ENCODE assay signal across 10 mouse cellular contexts in the genomic region with DNA sequence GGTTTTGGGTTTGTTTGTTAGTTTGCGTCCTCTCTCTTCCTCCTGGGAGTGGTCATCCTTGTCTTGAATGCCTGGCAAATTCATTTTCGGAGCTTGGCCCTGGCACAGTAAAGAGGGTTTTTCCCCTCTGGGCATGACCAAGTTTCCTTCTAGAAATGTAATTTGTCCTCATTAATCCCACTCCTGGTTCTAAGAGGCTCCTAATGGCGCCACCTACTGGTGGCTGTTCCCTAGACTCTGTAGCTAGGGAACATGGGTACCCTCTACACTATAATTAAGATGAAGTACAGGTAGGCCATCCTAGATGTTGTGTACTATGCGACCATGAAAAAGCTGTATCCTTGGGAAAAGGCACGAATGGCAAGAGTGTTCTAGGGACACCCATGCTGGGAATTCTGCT. TPM values are rescaled to one million over a fixed set of nuclear protein-coding genes. Genes with fewer than 3 reads are reported as not detected.
A peak's percentile ranks its signal among the peaks of the same experiment; 100 is the strongest.
DNase-seq lines count a peak whose midpoint lies in the region; ATAC-seq lines count a peak whose summit lies in the region.
"Had no signal": no experiment of that assay in that cellular context is flagged by ENCODE, and none has a peak within 500 bp of the region (broad histone marks: within the 10 kb centered on the region; RNA-seq: fewer than 3 reads in every experiment).

No protein-coding gene starts in this region.

- DNase-seq in embryonic facial prominence, embryonic 11.5 days (ENCODE audit: low spot score): peak; percentile 67
- DNase-seq in embryonic facial prominence, embryonic 10.5 days (ENCODE audit: low spot score): no peak
- peak; percentile 58 for DNase-seq in limb, embryonic 11.5 days (ENCODE audit: low spot score)
- DNase-seq in limb, embryonic 10.5 days (ENCODE audit: low spot score): no peak
- peak; percentile 62 for DNase-seq in adrenal gland, adult 2 months
- peak; percentile 69 for DNase-seq in embryo, embryonic 11 days
- peak; percentile 79 for DNase-seq in midbrain, embryonic 14.5 days
- no peak for DNase-seq in urinary bladder, postnatal 10 days (ENCODE audit: low spot score)

- H3K4me3 ChIP-seq in embryonic facial prominence, embryonic 11.5 days (ENCODE audit: low read depth, low read length): no peak overlapping the region
- H3K4me3 ChIP-seq in embryonic facial prominence, embryonic 10.5 days: no peak overlapping the region
- H3K4me3 ChIP-seq in limb, embryonic 11.5 days (ENCODE audit: low read depth, low read length): no peak overlapping the region
- no peak overlapping the region for H3K4me3 ChIP-seq in limb, embryonic 10.5 days
- H3K4me3 ChIP-seq in midbrain, embryonic 14.5 days (replicated peaks; ENCODE audit: low read depth, low read length): no peak overlapping the region
- H3K4me3 ChIP-seq: erythroblast, embryonic 14.5 days; limb, embryonic 13.5 days had no signal

- no peak for ATAC-seq in embryonic facial prominence, embryonic 11.5 days (replicated peaks; ENCODE audit: insufficient number of reproducible peaks, low FRiP score, low TSS enrichment, low read depth)
- ATAC-seq in limb, embryonic 11.5 days (ENCODE audit: insufficient number of reproducible peaks, low FRiP score, low TSS enrichment, low read depth): no peak
- no peak for ATAC-seq in midbrain, embryonic 14.5 days (ENCODE audit: low FRiP score, low TSS enrichment)

- H3K36me3 ChIP-seq in embryonic facial prominence, embryonic 11.5 days (replicated peaks; ENCODE audit: control insufficient read depth, insufficient read depth, low read depth, low read length): no peaks in the 10 kb centered on the region
- H3K36me3 ChIP-seq in embryonic facial prominence, embryonic 10.5 days (replicated peaks): no peaks in the 10 kb centered on the region
- H3K36me3 ChIP-seq in limb, embryonic 11.5 days (ENCODE audit: control insufficient read depth, insufficient read depth, low read length): no peaks in the 10 kb centered on the region
- no peaks in the 10 kb centered on the region for H3K36me3 ChIP-seq in limb, embryonic 10.5 days
- no peaks in the 10 kb centered on the region for H3K36me3 ChIP-seq in midbrain, embryonic 14.5 days (ENCODE audit: control insufficient read depth, insufficient read depth, low read length)
- H3K36me3 ChIP-seq: limb, embryonic 13.5 days had no signal

- no peak overlapping the region for H3K4me2 ChIP-seq in embryonic facial prominence, embryonic 11.5 days (ENCODE audit: low read depth, low read length)
- H3K4me2 ChIP-seq in limb, embryonic 11.5 days (ENCODE audit: low read depth, severe bottlenecking): no peak overlapping the region
- H3K4me2 ChIP-seq in midbrain, embryonic 14.5 days (ENCODE audit: low read length): no peak overlapping the region

- no peak overlapping the region for H3K27ac ChIP-seq in embryonic facial prominence, embryonic 11.5 days (replicated peaks; ENCODE audit: low read depth, low read length)
- H3K27ac ChIP-seq in embryonic facial prominence, embryonic 10.5 days (replicated peaks): no peak overlapping the region
- no peak overlapping the region for H3K27ac ChIP-seq in limb, embryonic 11.5 days (replicated peaks; ENCODE audit: low read depth, low read length)
- no peak overlapping the region for H3K27ac ChIP-seq in limb, embryonic 10.5 days
- H3K27ac ChIP-seq in midbrain, embryonic 14.5 days (replicated peaks; ENCODE audit: low read depth, low read length): no peak overlapping the region

- no peaks in the 10 kb centered on the region for H3K27me3 ChIP-seq in embryonic facial prominence, embryonic 11.5 days (ENCODE audit: control insufficient read depth, insufficient read depth, low read length)
- no peaks in the 10 kb centered on the region for H3K27me3 ChIP-seq in embryonic facial prominence, embryonic 10.5 days (replicated peaks; ENCODE audit: low read depth, poor library complexity, severe bottlenecking)
- no peaks in the 10 kb centered on the region for H3K27me3 ChIP-seq in limb, embryonic 11.5 days (ENCODE audit: control insufficient read depth, insufficient read depth, low read length)
- H3K27me3 ChIP-seq in limb, embryonic 10.5 days (ENCODE audit: low read depth, poor library complexity, severe bottlenecking): no peaks in the 10 kb centered on the region
- H3K27me3 ChIP-seq in midbrain, embryonic 14.5 days (ENCODE audit: control insufficient read depth, insufficient read depth, low read length): no peaks in the 10 kb centered on the region; the same call in 1 of the 2 replicates

- H3K9ac ChIP-seq in embryonic facial prominence, embryonic 11.5 days (replicated peaks; ENCODE audit: low read length): no peak overlapping the region
- no peak overlapping the region for H3K9ac ChIP-seq in limb, embryonic 11.5 days (ENCODE audit: low read length)
- no peak overlapping the region for H3K9ac ChIP-seq in midbrain, embryonic 14.5 days (replicated peaks; ENCODE audit: low read length)
- H3K9ac ChIP-seq: limb, embryonic 13.5 days had no signal

- no peaks in the 10 kb centered on the region for H3K9me3 ChIP-seq in embryonic facial prominence, embryonic 11.5 days (replicated peaks; ENCODE audit: control insufficient read depth, low read length)
- no peaks in the 10 kb centered on the region for H3K9me3 ChIP-seq in embryonic facial prominence, embryonic 10.5 days
- H3K9me3 ChIP-seq in limb, embryonic 11.5 days (ENCODE audit: control insufficient read depth, low read length): no peaks in the 10 kb centered on the region
- H3K9me3 ChIP-seq in limb, embryonic 10.5 days (replicated peaks): no peaks in the 10 kb centered on the region
- H3K9me3 ChIP-seq in midbrain, embryonic 14.5 days (ENCODE audit: control insufficient read depth, low read length): no peaks in the 10 kb centered on the region
- H3K9me3 ChIP-seq: limb, embryonic 13.5 days had no signal

- 40% methylated on average over 5 of the region's 5 CpGs for WGBS in embryonic facial prominence, embryonic 11.5 days
- 37% methylated on average over 5 of the region's 5 CpGs for WGBS in embryonic facial prominence, embryonic 10.5 days
- 31% methylated on average over 5 of the region's 5 CpGs for WGBS in limb, embryonic 11.5 days
- WGBS in limb, embryonic 10.5 days: 38% methylated on average over 5 of the region's 5 CpGs
- WGBS in midbrain, embryonic 14.5 days: 40% methylated on average over 5 of the region's 5 CpGs

- H3K4me1 ChIP-seq in embryonic facial prominence, embryonic 11.5 days (ENCODE audit: control insufficient read depth, insufficient read depth, low read length): no peaks in the 10 kb centered on the region
- H3K4me1 ChIP-seq in embryonic facial prominence, embryonic 10.5 days: peaks cover 12% of the 10 kb centered on the region; the same call in 1 of the 2 replicates
- no peaks in the 10 kb centered on the region for H3K4me1 ChIP-seq in limb, embryonic 11.5 days (ENCODE audit: control insufficient read depth, insufficient read depth, low read length)
- no peaks in the 10 kb centered on the region for H3K4me1 ChIP-seq in limb, embryonic 10.5 days
- peaks cover 9% of the 10 kb centered on the region for H3K4me1 ChIP-seq in midbrain, embryonic 14.5 days (ENCODE audit: control insufficient read depth, insufficient read depth, low read length)

RNA-seq across cellular contexts. Expression of a gene that starts 11.6 kb away (rescaled TPM):
- polyA plus RNA-seq in embryonic facial prominence, embryonic 11.5 days (2014; fragmentation: Nextera tagmentation; extraction: Ambion mirVana): 2.1 and 2.4 TPM in 2 replicates
- polyA plus RNA-seq in embryonic facial prominence, embryonic 10.5 days (2016; fragmentation: Nextera tagmentation; extraction: Ambion mirVana): 4.2 and 4.8 TPM in 2 replicates
- polyA plus RNA-seq in limb, embryonic 11.5 days (2014; fragmentation: Nextera tagmentation; extraction: Ambion mirVana): 2.5 and 2.9 TPM in 2 replicates
- 3.3 and 3.4 TPM in 2 replicates for polyA plus RNA-seq in limb, embryonic 10.5 days (2016; fragmentation: Nextera tagmentation; extraction: Ambion mirVana)
- 1 to 10 TPM; 3.0 to 3.6 TPM for total RNA-seq in adrenal gland, adult 2 months (2021)
- polyA plus RNA-seq in adrenal gland, adult 2 months (2012; rRNA removed): 2.1 and 2.5 TPM in 2 replicates
- polyA plus RNA-seq in midbrain, embryonic 14.5 days (2014; fragmentation: Nextera tagmentation; extraction: Ambion mirVana): 12.0 and 15.2 TPM in 2 replicates
- polyA plus RNA-seq: erythroblast, embryonic 14.5 days had no signal

Comparison
In these comparisons a context has a peak if more than half of its experiments do, and no peak if none do; other contexts are left out.
1. DNase-seq: peak in embryonic facial prominence, embryonic 11.5 days (single experiment), limb, embryonic 11.5 days (single experiment), adrenal gland, adult 2 months (single experiment), embryo, embryonic 11 days (single experiment) and midbrain, embryonic 14.5 days (single experiment); none in embryonic facial prominence, embryonic 10.5 days (single experiment), limb, embryonic 10.5 days (single experiment) and urinary bladder, postnatal 10 days (single experiment).